Mouse (Mus musculus) liver, adult 2 months (tissue): ENCODE results near the gene Pbp2.

Source experiments
- CTCF ChIP-seq: fragments of 200-500 bp; IDR thresholded peaks from 2 replicates; pipeline ENCODE4 v1.5.1; 2011; ENCODE audit warnings: low read depth, low read length, control low read depth
- POLR2A ChIP-seq: fragments of 200-500 bp; IDR thresholded peaks from 2 replicates; pipeline ENCODE4 v1.6.1; 2011; ENCODE audit warnings: low read length, control low read depth; ENCODE audit not compliant: insufficient read depth; ENCODE audit errors: extremely low read depth

- TF ChIP-seq POLR2A, result no peak
- no peak for TF ChIP-seq CTCF
These were observed 40.6 kb downstream of the Pbp2 start for GRCm38 (mm10) chr6:135269626-135270025.
